Mouse (Mus musculus): ENCODE measurements around the gene Gtf2ird2.

DNA sequence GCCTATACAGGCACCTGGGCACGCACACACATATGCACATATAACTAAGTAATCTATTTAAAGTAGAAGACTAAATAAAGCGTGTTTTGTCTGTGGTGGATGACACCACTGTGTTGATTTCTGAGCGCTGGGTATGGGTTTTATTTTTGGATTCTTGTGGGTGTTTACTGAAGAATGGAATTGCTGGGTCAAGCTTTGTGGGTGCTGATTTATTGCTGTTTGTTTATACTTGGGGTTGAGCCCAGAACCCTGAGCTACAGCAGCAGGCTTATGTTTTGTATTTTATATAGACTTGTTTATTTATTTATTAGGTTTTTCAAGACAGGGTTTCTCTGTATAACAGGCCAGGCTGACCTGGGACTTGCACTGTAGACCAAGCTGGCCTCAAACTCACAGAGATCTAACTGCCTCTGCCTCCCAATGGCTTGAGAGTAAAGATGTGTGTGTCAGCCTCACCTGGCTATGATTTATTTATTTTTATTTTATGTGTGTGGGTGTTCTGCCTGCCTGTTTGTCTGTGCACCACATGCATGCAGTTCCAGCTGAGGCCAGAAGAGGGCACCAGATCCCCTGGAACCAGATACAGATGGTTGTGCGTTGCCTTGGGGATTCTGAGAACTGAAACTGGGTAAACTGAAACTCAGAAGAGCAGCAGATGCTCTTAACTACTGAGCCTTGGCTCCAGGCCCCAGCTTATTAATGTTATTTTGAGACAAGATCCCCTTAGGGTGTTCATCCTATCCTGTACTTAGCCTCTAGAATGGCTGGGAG, 3.3 kb downstream of the Gtf2ird2 start:
- TF ChIP-seq POLR2A (IDR thresholded peaks at IDR 0.05; ENCODE audit: borderline replicate concordance, insufficient read depth, low read length) (no peak), CTCF (IDR thresholded peaks at IDR 0.05; ENCODE audit: borderline replicate concordance, insufficient read depth, low read depth, low read length) (peak; percentile 80)
